Mouse (Mus musculus) frontal cortex, postnatal 36 days (tissue): ENCODE data around the gene Maml3.

ENCODE experiments used
- DNase-seq, 2 experiments: peaks; one replicate each; pipeline ENCODE4 v3.0.0; 2022; ENCODE audit warnings: low spot score in 2 of 2

Gene Maml3

DNA sequence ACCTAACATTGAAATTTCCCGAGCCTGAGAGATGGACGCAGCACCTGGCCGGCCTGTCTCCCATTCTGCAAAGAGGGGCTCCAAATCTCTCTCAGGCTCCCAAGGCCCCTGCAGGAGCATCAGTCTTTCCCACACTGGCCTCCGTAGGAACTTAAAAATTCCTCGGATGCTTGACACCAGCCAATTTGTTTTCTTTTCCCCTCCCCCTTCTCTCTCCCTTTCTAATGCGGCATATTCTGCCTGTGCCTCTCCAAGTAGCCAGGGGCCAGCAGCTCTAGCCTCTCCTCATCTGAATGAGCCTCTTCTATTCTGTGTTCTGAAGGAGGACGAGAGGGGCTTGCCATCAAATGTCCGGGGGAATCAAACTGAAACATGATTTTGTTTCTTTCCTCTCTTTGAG, 391.6 kb downstream of the Maml3 start:
- no peak for DNase-seq

- no peak for DNase-seq
Measured at GRCm38 (mm10) chr3:51712382-51712781, 392.5 kb downstream of the Maml3 start.

- DNase-seq, result peak; percentile 76 to 89
Measured at GRCm38 (mm10) chr3:51708746-51709411, 396.0 kb downstream of the Maml3 start.

DNA sequence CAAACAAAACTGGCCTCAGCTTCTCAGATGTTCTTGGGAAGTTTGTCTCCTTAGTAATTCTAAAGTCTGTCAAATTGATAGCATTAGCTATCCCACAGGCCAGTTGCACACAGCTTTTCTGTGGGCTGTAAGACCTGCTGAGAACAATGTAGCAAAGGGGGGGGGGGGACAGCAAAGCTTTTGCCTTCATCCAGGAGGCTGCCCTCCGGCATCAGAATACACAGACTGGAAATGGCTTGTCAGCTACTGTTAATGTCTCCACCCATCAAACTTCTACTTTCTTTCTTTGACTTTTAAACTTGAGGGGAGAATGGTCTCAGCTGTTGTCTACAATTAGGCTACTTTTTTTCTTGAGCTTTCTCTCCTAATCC, 396.5 kb downstream of the Maml3 start:
- DNase-seq, result no peak

GRCm38 (mm10) chr3:51705220-51705619, 399.7 kb downstream of the Maml3 start:
- no peak for DNase-seq

DNA sequence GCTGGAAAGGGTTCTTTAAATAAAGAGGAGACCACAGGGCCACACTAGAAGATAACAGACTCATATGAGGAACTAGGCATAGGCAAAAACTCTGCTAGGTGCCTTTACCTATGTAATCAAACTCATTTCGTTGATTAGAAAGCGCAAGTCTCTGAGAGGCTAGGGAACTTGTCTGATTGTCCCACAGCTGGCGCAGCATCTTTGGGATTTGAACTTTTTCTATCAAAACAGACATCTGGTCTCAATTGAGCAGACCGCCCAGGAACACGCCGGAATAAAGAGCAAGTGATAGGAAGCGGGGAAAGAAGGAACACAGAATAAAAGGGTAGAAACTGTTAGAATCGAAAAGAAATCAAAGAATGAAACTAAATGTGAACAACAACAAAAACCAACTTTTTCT, 401.4 kb downstream of the Maml3 start:
- no peak for DNase-seq

- no peak for DNase-seq
Measured at GRCm38 (mm10) chr3:51702701-51703286, 402.1 kb downstream of the Maml3 start.

GRCm38 (mm10) chr3:51701950-51702349, 402.9 kb downstream of the Maml3 start:
- no peak for DNase-seq

DNA sequence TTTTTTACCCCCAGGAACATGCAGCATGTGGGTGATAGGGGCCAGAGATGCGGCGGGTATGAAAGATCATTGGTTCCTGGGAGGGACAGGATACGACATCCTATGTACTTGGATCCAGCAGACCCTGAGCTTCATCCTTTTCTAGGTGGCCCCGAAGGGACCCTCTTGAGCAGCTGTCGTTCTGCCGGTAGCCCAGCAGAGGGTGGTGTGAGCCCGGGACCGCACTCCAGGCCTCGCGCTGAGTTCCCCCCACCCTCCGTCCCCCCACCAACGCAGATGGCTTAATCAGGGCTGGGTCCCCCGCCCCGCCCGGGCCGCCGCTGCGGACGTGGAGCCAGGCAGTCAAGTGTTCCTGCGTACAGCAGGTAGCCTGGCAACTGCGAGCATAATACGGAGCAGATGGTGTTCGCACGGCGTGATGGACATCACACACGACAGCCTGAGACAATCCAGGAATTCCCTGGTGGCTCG, 403.6 kb downstream of the Maml3 start:
- peak; percentile 63 to 64 for DNase-seq

DNA sequence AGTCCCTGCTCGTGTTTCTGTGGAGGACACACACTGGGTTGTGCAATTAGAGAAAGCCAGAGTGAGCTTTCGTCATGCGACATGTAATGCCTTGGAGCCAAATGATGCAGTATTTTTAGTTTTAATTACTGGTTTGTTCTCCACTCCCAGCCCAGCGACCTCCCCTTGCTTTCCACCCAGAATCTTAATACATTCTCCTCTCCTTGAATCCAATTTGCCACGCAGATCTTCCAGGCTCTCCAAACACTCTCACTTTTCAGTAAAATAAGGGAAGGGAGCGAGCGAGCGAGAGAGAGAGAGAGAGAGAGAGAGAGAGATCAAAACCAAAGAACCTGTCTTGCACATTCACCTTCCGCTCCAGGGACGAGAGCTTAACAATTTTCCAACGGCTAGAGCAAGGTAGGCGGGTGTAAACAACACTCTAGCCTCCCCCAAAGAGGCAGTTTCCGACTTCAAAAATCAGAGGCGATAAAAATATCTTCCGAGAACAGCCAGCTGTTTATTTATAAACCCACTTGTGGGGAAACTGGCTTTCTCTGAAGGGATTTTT, 404.1 kb downstream of the Maml3 start:
- peak in 1 of 2 experiments; percentile 62 for DNase-seq

DNA sequence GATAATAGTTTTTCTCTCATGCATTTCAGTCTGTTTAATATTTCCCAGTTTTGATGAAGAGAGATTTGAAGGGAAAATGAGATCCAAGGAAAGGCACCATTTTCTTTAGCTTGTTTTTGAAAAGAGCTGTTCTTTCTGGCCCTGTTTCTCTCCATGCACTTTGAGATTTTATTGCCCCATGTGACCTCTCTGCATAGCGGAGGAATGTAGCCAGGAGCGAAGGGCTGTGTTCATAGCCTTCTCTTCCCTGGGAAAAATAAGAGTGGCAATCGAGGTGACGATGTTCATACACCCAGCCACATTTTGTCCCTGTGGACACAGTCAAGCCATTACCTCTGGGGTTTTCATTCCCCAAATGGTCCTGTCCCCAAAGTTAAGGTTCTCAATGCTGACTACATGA, 404.8 kb downstream of the Maml3 start:
- DNase-seq, result no peak

GRCm38 (mm10) chr3:51697931-51698330, 406.9 kb downstream of the Maml3 start:
- no peak for DNase-seq

GRCm38 (mm10) chr3:51695713-51696112, 409.2 kb downstream of the Maml3 start:
- no peak for DNase-seq

GRCm38 (mm10) chr3:51694576-51694975, 410.3 kb downstream of the Maml3 start:
- DNase-seq, result no peak

- DNase-seq, result no peak
Measured at GRCm38 (mm10) chr3:51693196-51693595, 411.7 kb downstream of the Maml3 start.

GRCm38 (mm10) chr3:51688725-51689124, 416.2 kb downstream of the Maml3 start:
- no peak for DNase-seq

DNA sequence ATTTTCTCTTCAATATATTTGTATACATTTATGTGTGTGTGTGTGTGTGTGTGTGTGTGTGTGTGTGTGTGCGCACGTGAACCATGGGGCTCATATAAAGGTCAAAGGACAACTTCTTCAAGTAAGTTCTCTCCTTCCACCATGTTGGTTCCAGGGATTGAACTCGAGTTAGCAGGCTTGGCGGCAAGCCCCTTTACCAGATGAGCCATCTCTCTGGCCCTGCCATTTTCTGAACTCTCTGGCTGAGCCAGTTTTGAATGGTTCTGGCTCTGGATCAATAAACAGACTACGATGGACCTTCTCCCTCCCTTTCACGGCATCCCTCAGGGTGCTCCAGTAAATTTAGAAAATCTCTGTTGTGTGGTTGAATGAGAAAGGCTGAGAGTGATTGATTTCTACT, 418.1 kb downstream of the Maml3 start:
- DNase-seq, result no peak

- no peak for DNase-seq
Measured at GRCm38 (mm10) chr3:51686316-51686715, 418.6 kb downstream of the Maml3 start.

DNA sequence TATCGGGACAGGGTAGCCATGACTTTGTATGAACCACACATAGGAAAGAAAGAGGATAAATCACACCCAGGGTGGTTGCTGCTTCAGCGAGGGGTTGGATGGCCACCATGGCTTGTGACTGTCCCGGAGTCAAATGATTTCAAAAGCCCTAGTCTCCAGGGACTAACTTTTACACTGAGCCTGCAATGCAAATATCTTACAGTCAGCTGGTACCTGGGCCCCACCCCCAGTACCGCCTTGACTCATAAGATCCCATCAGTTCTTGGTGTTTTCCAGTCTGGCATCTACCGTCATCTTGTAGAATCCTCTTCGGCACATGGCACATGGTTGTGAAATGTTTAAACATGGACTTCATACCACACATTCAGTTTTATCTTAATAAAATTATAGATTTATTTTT, 419.3 kb downstream of the Maml3 start:
- DNase-seq, result no peak

DNA sequence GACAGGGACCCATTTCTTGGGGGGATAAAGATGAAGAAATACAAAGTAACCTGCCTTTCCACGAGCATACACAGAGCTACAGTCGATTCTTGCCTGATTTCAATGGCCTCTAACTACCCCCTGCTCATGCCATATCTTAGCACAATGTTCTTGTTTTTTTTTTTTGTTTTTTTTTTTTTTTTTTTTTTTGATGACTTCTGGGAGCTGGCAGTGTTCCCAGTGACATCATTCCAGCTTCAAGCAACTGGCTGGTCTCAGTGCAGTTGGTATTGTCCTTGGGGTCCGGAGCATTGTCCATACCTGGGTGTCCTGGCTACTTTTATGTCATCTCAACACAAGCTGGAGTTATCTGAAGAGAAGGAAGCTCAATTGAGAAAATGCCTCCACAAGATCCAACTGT, 429.9 kb downstream of the Maml3 start:
- DNase-seq, result no peak

GRCm38 (mm10) chr3:51673408-51674086, 431.3 kb downstream of the Maml3 start:
- peak; percentile 21 to 26 for DNase-seq

- no peak for DNase-seq
Measured at GRCm38 (mm10) chr3:51672631-51673030, 432.2 kb downstream of the Maml3 start.

- DNase-seq, result no peak
Measured at GRCm38 (mm10) chr3:51671071-51671469, 433.8 kb downstream of the Maml3 start.
